Mouse (Mus musculus) myocyte (in vitro differentiated cells): ENCODE results near the gene Xrcc6. TPM values are rescaled to one million over a fixed set of nuclear protein-coding genes. Genes with fewer than 3 reads are reported as not detected.
A peak's percentile ranks its signal among the peaks of the same experiment; 100 is the strongest.

Source experiments
- H3K27me3 ChIP-seq: one replicate; pipeline ENCODE4 v1.6.1; 2011; ENCODE audit not compliant: control insufficient read depth, insufficient read depth, insufficient read length
- H3K36me3 ChIP-seq: one replicate; pipeline ENCODE4 v1.6.1; 2011; ENCODE audit not compliant: control insufficient read depth, insufficient read depth
- H3K4me2 ChIP-seq: one replicate; pipeline ENCODE4 v1.6.1; 2011; ENCODE audit warnings: low read depth, control low read depth
- H3K4me3 ChIP-seq: one replicate; pipeline ENCODE4 v1.5.1; 2011; ENCODE audit warnings: mild to moderate bottlenecking, control low read depth, moderate library complexity
- H3K79me2 ChIP-seq: one replicate; pipeline ENCODE4 v1.6.1; 2011; ENCODE audit not compliant: control insufficient read depth, insufficient read depth
- H3ac ChIP-seq: one replicate; pipeline ENCODE4 v1.6.1; 2011; ENCODE audit not compliant: control insufficient read depth, insufficient read length
- CEBPB ChIP-seq: IDR thresholded peaks from 2 replicates; pipeline ENCODE4 v1.6.1; 2011; ENCODE audit warnings: mild to moderate bottlenecking, moderate library complexity; ENCODE audit not compliant: poor library complexity, insufficient read depth, severe bottlenecking
- E2F4 ChIP-seq: IDR thresholded peaks from one replicate; pipeline ENCODE4 v1.6.1; 2011; ENCODE audit warnings: mild to moderate bottlenecking, control low read depth, moderate library complexity; ENCODE audit not compliant: insufficient read depth
- MAX ChIP-seq: IDR thresholded peaks from one replicate; pipeline ENCODE4 v1.6.1; 2011; ENCODE audit warnings: low read depth, mild to moderate bottlenecking, control low read depth
- MYOD1 ChIP-seq, 3 experiments: IDR thresholded peaks; one replicate each; pipeline ENCODE4 v1.6.1; 2011; ENCODE audit warnings: control low read depth in 2 of 3, low read depth in 2 of 3, mild to moderate bottlenecking in 2 of 3, moderate library complexity in 1 of 3; ENCODE audit not compliant: insufficient read length in 2 of 3, control insufficient read depth in 1 of 3
- MYOG ChIP-seq, 3 experiments: IDR thresholded peaks; one replicate each; pipeline ENCODE4 v1.6.1; 2011; ENCODE audit warnings: control low read depth in 2 of 3, low read depth in 2 of 3, mild to moderate bottlenecking in 2 of 3; ENCODE audit not compliant: insufficient read length in 2 of 3, control insufficient read depth in 1 of 3, insufficient read depth in 1 of 3
- POLR2A ChIP-seq: IDR thresholded peaks from one replicate; pipeline ENCODE4 v1.6.1; 2011; ENCODE audit warnings: low read depth, mild to moderate bottlenecking, control low read depth, moderate library complexity; ENCODE audit not compliant: insufficient read length
- POLR2AphosphoS2 ChIP-seq: IDR thresholded peaks from one replicate; pipeline ENCODE4 v1.6.1; 2011; ENCODE audit warnings: low read depth, control low read depth; ENCODE audit not compliant: insufficient read length
- REST ChIP-seq: IDR thresholded peaks from one replicate; pipeline ENCODE4 v1.6.1; 2011; ENCODE audit warnings: mild to moderate bottlenecking, control low read depth, moderate library complexity; ENCODE audit not compliant: insufficient read depth, insufficient read length
- SRF ChIP-seq: IDR thresholded peaks from one replicate; pipeline ENCODE4 v1.6.1; 2011; ENCODE audit warnings: low read depth; ENCODE audit not compliant: control insufficient read depth, insufficient read length
- TCF12 ChIP-seq: IDR thresholded peaks from one replicate; pipeline ENCODE4 v1.6.1; 2011; ENCODE audit warnings: mild to moderate bottlenecking, control low read depth; ENCODE audit not compliant: poor library complexity, insufficient read depth, severe bottlenecking
- TCF3 ChIP-seq: IDR thresholded peaks from one replicate; pipeline ENCODE4 v1.6.1; 2011; ENCODE audit warnings: low read depth, control low read depth; ENCODE audit not compliant: insufficient read length
- USF1 ChIP-seq: IDR thresholded peaks from one replicate; pipeline ENCODE4 v1.6.1; 2011; ENCODE audit warnings: low read depth, mild to moderate bottlenecking, control low read depth, moderate library complexity
- polyA plus RNA-seq: library from polyadenylated mRNA; unstranded; fragments of >200 nt; fragmentation: generic; extraction: Trizol; gene quantifications from one replicate; pipeline ENCODE4 v1.2.1, GENCODE M21; 2012; ENCODE audit warnings: missing spikeins

Xrcc6 gene
- polyA plus RNA-seq, 1 experiment = 46.3 TPM

DNA sequence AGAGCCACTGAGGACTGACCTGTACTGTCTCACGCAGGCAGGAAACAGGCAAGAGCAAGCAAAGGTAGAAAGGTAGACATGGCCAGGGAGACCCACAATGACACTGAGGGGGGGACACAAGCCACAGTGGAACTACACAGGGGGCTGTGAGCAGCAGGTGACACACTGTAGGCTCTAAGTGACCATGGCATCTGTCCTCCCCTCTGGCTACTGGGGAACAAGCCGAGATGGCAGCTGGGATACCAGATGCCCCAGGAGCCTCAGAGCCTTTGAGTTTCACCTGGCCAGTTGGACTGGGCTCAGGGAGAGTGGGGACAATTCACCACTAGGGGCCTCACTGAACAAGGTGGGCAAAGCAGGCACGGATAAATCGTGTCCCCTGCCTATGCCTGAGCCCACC is 35.3 kb upstream of the Xrcc6 start:
- TF ChIP-seq REST = no peak
- peak; percentile 35 for TF ChIP-seq POLR2AphosphoS2
- TF ChIP-seq CEBPB = no peak
- TF ChIP-seq TCF12 = no peak
- TF ChIP-seq TCF3 = no peak
- no peak for TF ChIP-seq USF1
- TF ChIP-seq MYOD1 (IDR thresholded peaks at IDR 0.05; ENCODE audit: control insufficient read depth in 1 of 3, insufficient read length in 2 of 3, low read depth in 2 of 3) = no peak
- no peak for TF ChIP-seq SRF

DNA sequence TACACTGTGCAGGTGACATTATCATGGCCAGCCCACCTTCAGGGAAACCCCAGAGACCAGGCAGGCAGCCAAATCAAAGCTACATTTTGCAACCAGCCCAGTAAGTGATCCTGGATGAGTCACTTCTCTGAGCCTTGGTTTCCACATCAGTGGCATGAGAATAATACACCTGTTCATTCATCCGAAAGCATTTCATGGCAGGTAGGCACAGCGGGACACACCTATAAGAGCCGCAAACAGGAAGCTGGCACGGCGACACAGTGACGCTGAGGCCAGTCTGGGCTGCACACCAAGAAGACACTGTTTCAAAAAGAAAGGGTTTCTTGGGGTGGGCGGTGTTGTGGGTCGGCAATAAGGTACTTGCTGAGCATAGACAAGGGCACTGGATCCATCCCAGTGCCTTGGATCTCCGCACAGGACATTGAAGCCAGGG is 33.5 kb upstream of the Xrcc6 start:
- H3K27me3 ChIP-seq = no peaks in the 10 kb centered on the region
- TF ChIP-seq POLR2AphosphoS2 (no peak), TCF3 (no peak), MAX (no peak), USF1 (no peak), MYOG (IDR thresholded peaks at IDR 0.05; ENCODE audit: control insufficient read depth in 1 of 3, insufficient read depth in 1 of 3, insufficient read length in 2 of 3, low read depth in 2 of 3) (no peak), POLR2A (no peak), MYOD1 (IDR thresholded peaks at IDR 0.05; ENCODE audit: control insufficient read depth in 1 of 3, insufficient read length in 2 of 3, low read depth in 2 of 3) (no peak), SRF (no peak), TCF12 (no peak), E2F4 (no peak), CEBPB (no peak), REST (no peak)
- H3K79me2 ChIP-seq = no peaks in the 10 kb centered on the region
- peaks cover 16% of the 10 kb centered on the region for H3K36me3 ChIP-seq
- H3K4me2 ChIP-seq = no peak overlapping the region
- no peak overlapping the region for H3K4me3 ChIP-seq
- no peak overlapping the region for H3ac ChIP-seq

More for the DNA sequence above, 35.3 kb upstream of the Xrcc6 start:
- Histone ChIP-seq H3K4me2 (no peak overlapping the region), H3K4me3 (no peak overlapping the region), H3K36me3 (peaks cover 16% of the 10 kb centered on the region), H3ac (no peak overlapping the region), H3K27me3 (no peaks in the 10 kb centered on the region), H3K79me2 (no peaks in the 10 kb centered on the region)

DNA sequence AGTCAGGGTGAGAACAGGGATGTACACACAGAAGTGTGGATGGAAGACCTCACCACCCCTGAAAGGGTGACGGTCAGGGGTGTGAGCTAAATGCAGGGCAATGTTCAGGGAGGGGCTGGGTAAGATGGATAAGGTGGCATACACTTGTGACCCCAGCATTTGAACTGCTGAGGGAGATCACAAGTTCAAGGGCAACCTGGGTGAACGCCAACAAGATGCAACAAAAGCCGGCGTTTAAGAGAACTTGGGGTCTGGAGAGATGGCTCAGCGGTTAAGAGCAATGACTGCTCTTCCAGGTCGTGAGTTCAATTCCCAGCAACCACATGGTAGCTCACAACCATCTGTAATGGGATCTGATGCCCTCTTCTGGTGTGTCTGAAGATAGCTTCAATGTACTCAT is 32.9 kb upstream of the Xrcc6 start:
- H3K36me3 ChIP-seq = peaks cover 16% of the 10 kb centered on the region
- no peak overlapping the region for H3ac ChIP-seq
- no peaks in the 10 kb centered on the region for H3K27me3 ChIP-seq
- no peak for TF ChIP-seq REST
- peak; percentile 43 for TF ChIP-seq POLR2AphosphoS2
- H3K4me3 ChIP-seq = no peak overlapping the region
- H3K79me2 ChIP-seq = no peaks in the 10 kb centered on the region
- H3K4me2 ChIP-seq = no peak overlapping the region

- Histone ChIP-seq H3K4me2 (no peak overlapping the region), H3K36me3 (peaks cover 16% of the 10 kb centered on the region), H3K27me3 (no peaks in the 10 kb centered on the region), H3K4me3 (no peak overlapping the region), H3K79me2 (no peaks in the 10 kb centered on the region), H3ac (no peak overlapping the region)
- TF ChIP-seq SRF = no peak
- peak; percentile 40 for TF ChIP-seq POLR2AphosphoS2
Observed at GRCm38 (mm10) chr15:81955414-81955813, 32.2 kb upstream of the Xrcc6 start.

- Histone ChIP-seq H3K79me2 (no peaks in the 10 kb centered on the region), H3K36me3 (peaks cover 16% of the 10 kb centered on the region), H3K4me3 (no peak overlapping the region), H3K4me2 (no peak overlapping the region), H3K27me3 (no peaks in the 10 kb centered on the region), H3ac (no peak overlapping the region)
- peak; percentile 21 for TF ChIP-seq POLR2AphosphoS2
- no peak for TF ChIP-seq TCF12
Observed at GRCm38 (mm10) chr15:81956457-81956856, 31.2 kb upstream of the Xrcc6 start.

- Histone ChIP-seq H3K79me2 (no peaks in the 10 kb centered on the region), H3K4me2 (no peak overlapping the region), H3K4me3 (no peak overlapping the region), H3K36me3 (peaks cover 16% of the 10 kb centered on the region), H3ac (no peak overlapping the region), H3K27me3 (no peaks in the 10 kb centered on the region)
- TF ChIP-seq CEBPB (no peak), MAX (no peak), TCF3 (no peak)
Observed at GRCm38 (mm10) chr15:81957598-81957997, 30.0 kb upstream of the Xrcc6 start.
